Mouse (Mus musculus) neutrophil, adult 5-6 weeks (primary cell): ENCODE measurements around the gene Sh3bgr. TPM values are rescaled to one million over a fixed set of nuclear protein-coding genes. Genes with fewer than 3 reads are reported as not detected.

Experiments used
- ATAC-seq: fragments of 151-379, 151-347 bp; 2 replicates; pipeline ENCODE4 v1.8.0; 2017; ENCODE audit warnings: mild to moderate bottlenecking, moderate TSS enrichment; ENCODE audit not compliant: insufficient number of reproducible peaks, poor library complexity, low FRiP score, severe bottlenecking; ENCODE audit errors: extremely low read depth
- total RNA-seq: library from RNA; stranded (forward); fragments of 200-1000 nt; gene quantifications from 2 replicates; pipeline ENCODE4 v1.2.3, GENCODE M21; 2017

Sh3bgr gene
- not detected in 2 replicates for total RNA-seq

GRCm38 (mm10) chr16:96199913-96200701 lies at the start of gene Sh3bgr:
Sh3bgr (plus strand) TSS chr16:96200450.
- no peak for ATAC-seq

GRCm38 (mm10) chr16:96150995-96151394 lies 49.3 kb upstream of the Sh3bgr start:
- no peak for ATAC-seq

- peak; percentile 50 for ATAC-seq
These were observed 48.7 kb upstream of the Sh3bgr start for GRCm38 (mm10) chr16:96151551-96151950.

GRCm38 (mm10) chr16:96154476-96154875 lies 45.8 kb upstream of the Sh3bgr start:
- no peak for ATAC-seq

DNA sequence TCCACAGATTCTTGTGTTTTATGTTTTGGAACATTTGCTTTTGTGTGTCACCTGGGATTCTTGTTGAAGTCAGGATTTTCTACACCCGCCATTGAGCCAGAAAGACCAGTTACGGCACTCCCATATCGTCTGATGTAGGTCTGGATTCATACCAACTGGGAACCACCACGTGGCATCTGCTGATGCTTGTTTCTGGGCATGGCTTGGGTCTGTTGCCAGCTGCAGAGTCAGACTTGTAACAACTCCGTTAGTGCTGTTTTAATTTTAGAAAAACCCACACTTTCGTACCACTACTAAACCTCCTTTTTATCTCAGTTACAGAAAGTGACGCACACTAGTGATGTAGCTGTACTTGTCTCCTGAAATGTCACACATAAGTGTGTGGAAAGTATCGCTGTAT lies 44.2 kb upstream of the Sh3bgr start:
- ATAC-seq: no peak

DNA sequence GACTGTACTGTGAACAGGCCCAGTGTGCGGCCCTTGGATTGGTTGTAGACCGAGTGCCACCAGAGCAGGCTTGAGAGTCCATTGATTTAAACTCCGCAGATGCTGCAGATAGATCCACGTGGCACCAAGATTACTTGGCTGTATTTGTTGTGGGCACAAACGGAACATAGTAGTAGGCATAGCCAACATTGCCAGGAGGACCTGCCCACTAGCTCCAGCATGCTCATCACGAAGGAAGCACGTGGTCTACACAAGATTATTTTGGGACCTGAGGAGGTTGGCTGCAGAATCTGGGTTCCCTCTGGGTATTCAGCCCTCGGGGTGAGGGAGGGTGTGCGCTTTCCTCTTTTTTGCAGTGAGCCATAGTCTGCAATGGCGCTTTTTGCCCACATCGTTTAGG lies 43.1 kb upstream of the Sh3bgr start:
- ATAC-seq: no peak

GRCm38 (mm10) chr16:96158511-96159080 lies 41.7 kb upstream of the Sh3bgr start:
- ATAC-seq: no peak

GRCm38 (mm10) chr16:96159091-96159731 lies 41.0 kb upstream of the Sh3bgr start:
- ATAC-seq: peak; percentile 30; the same call in 1 of the 2 replicates

DNA sequence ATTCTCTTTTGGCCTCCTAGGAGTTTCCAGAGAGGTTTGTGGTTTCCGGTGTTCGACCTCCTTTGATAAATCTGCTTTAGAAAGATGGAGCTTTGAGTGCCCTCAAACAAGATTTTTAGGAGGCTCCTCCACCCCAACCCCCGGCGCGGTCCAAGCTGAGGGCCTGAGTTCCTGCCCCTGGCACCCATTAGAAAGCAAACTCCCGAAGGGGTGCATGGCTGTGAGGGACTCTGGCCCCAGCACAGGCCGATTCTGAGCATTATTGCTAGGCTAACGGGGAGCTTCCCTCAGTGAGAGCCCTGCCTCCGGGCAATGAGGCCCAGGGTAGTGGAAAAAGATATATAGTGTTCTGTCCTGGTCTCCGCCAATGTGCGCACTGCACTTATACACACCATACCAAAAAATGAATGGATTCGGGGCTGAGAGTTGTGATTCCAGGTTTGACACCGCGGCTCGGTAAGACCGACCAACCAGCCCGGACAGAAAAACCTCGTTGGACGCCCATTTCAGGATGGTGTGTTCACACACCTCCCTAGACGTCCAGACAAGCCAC lies 40.4 kb upstream of the Sh3bgr start:
- no peak for ATAC-seq

- ATAC-seq: no peak
These were observed 39.3 kb upstream of the Sh3bgr start for GRCm38 (mm10) chr16:96160927-96161326.

DNA sequence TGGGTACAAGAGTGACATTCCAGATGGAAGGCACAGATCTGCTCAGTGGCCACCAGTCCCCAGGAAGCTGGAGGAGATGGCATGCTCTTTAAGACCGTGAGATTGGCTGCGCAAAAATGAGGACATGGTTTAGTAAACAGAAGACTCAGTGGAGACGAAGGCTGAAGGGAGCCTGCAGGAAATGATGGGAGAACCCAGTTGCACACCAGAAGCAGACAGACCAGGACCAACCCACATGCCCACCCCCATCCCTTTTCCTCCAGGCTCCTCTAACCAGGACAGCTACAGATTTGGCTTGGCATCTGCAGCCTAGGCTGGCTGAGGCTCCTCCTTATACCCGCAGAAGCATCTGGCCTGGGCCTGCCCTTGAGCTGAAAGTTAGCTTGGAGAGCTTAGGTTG lies 38.9 kb upstream of the Sh3bgr start:
- ATAC-seq: no peak

GRCm38 (mm10) chr16:96165723-96166264 lies 34.5 kb upstream of the Sh3bgr start:
- no peak for ATAC-seq

DNA sequence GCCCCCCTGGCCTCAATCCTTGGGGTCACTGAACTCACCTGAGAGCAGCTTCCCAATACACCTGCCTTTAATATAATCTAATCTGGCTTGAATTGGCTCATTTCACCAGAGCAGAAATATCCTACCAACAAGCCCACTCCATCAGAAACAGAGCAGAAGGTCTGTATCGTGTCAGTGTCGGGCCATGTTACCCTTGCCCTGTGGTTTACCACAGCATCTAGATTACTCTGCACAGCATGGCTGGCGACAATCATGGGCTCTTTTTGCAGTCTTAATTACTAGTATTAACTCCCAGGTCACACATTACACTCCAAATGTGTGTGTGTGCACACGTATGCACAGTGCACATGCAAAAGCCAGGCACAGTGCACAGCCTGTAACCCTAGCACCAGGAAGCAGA lies 31.4 kb upstream of the Sh3bgr start:
- no peak for ATAC-seq

DNA sequence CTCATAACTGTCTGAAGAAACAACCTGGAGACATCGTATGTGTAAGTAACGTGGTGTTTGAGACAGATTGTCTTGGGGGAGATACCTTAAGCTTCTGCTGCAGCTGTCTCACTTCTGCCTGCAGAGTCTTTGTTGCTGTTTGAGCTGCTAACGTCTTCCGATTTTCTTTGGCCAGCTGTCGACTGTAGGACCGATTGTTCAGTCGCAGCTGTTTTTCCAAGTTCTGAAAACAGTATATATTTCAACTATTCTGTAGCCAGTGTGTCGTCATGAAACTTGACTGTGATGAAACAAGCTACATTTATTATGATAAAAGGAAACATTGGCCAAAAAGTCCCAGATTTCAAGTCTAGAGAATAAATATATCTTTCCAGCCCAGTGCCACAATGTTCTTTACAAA lies 26.6 kb upstream of the Sh3bgr start:
- no peak for ATAC-seq

GRCm38 (mm10) chr16:96175399-96175798 lies 24.9 kb upstream of the Sh3bgr start:
- ATAC-seq: no peak

GRCm38 (mm10) chr16:96179156-96179555 lies 21.1 kb upstream of the Sh3bgr start:
- ATAC-seq: no peak

DNA sequence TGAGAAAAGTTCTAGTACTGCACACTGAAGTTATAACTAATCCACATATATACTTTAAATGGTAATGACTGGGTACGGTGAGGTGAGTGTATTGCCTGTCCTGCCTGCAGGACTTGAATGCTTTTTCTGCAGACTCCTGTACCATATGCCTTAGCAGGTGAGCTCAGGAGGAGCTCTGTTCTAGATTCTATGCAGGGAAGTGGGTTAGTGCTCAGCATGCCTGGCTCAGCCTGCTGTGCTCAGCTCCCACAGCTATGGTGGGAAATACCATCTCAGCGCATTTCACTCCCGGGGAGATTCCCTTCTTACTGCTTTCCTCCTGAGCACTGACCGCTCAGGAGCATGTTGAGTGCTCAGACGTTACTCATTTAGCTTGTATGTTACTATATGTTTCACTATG lies 12.6 kb upstream of the Sh3bgr start:
- no peak for ATAC-seq

DNA sequence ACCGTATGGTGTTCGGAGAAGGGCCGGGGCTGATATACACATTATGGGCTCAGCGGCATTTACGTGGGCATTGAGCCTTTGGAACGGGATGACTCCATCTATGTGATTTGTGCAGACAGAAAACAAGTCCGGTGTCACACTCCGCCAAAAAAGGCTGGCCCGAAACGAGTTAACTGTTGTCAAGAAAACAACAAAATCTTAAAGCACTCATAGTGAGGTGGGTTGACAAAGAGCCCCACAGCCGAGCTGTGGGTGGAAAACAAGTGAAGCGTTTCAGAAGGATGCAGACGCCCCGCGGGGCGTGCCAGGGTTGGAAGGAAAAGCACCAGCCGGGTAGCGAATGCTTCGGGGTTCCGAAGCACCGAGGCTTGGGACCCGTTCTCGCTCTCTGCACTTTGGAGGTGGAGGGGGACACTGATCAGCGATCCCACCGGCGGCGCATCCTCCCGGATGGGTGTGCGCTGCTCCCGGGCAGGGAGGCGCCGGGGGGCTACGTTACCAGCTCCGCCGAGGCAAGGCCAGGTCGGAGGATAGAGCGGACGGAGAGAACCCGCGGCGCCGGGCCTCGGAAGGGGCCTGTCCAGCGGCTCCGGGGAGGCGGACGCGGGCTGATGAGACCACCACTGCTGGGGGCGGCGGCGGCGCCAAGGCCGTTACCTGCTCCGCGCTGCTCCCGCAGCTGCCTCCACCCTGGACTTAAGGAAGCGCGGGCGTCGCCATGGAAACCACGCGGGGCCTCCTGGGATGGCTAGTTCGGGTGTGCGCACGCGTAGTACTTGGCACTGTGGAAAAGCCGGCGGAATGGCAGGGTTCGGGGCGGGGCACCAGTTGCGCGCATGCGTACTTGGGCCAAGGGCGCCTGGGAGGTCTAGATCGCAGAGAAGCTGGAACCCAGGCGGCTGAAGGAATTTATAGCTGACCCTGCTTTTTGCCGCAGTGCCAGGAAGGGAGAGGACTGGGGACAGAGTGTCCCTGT lies 8.4 kb upstream of the Sh3bgr start, which contains the start of gene Lca5l:
TSS of gene Lca5l (minus strand) at position 741 of the 976 bp plus-strand sequence.
- peak; percentile 60 for ATAC-seq

GRCm38 (mm10) chr16:96200702-96201028 lies 415 bp downstream of the Sh3bgr start:
- no peak for ATAC-seq
